Mouse (Mus musculus) spleen, adult 2 months (tissue): ENCODE data around the gene Pole3. TPM values are rescaled to one million over a fixed set of nuclear protein-coding genes. Genes with fewer than 3 reads are reported as not detected.

Source experiments
- DNase-seq, 2 experiments: peaks; one replicate each; pipeline versions ENCODE4 v3.0.0 to v3.0.0-alpha.2; 2012 to 2021; ENCODE audit warnings: low spot score in 2 of 2, low read depth in 1 of 2
- H3K27ac ChIP-seq: fragments of 200-500 bp; 2 replicates; pipeline ENCODE4 v1.5.1; 2012; ENCODE audit warnings: low read length, inconsistent platforms; ENCODE audit not compliant: insufficient read depth
- H3K27me3 ChIP-seq: fragments of 200-500 bp; 2 replicates; pipeline ENCODE4 v1.6.1; 2012; ENCODE audit warnings: mild to moderate bottlenecking, moderate library complexity, low read length, inconsistent platforms; ENCODE audit not compliant: control insufficient read depth, insufficient read depth
- H3K36me3 ChIP-seq: fragments of 200-500 bp; 2 replicates; pipeline ENCODE4 v1.6.1; 2012; ENCODE audit warnings: mild to moderate bottlenecking, low read length, inconsistent platforms; ENCODE audit not compliant: control insufficient read depth, insufficient read depth
- H3K4me1 ChIP-seq: fragments of 200-500 bp; 2 replicates; pipeline ENCODE4 v1.6.1; 2011; ENCODE audit warnings: inconsistent platforms; ENCODE audit not compliant: control insufficient read depth, insufficient read depth, insufficient read length
- H3K4me3 ChIP-seq: fragments of 200-500 bp; 2 replicates; pipeline ENCODE4 v1.5.1; 2011; ENCODE audit warnings: mild to moderate bottlenecking, inconsistent platforms; ENCODE audit not compliant: insufficient read depth, insufficient read length; ENCODE audit errors: extremely low read depth
- CTCF ChIP-seq: fragments of 200-500 bp; IDR thresholded peaks from 2 replicates; pipeline ENCODE4 v1.5.1; 2011; ENCODE audit warnings: mild to moderate bottlenecking, inconsistent platforms; ENCODE audit not compliant: insufficient read depth, insufficient read length, insufficient replicate concordance; ENCODE audit errors: extremely low read depth
- POLR2A ChIP-seq: fragments of 200-500 bp; IDR thresholded peaks from 2 replicates; pipeline ENCODE4 v1.6.1; 2011; ENCODE audit warnings: low read depth, low read length, inconsistent platforms
- WGBS: fragments of 180-500 bp; shearing (Covaris S2); methylation state at CpG from one replicate; pipeline ENCODE4 v1.1.7; 2018; 5-methylcytosine and 5-hydroxymethylcytosine counted together
- polyA plus RNA-seq: library from polyadenylated mRNA; depleted of rRNA; stranded (reverse); fragments of >200 nt; gene quantifications from 2 replicates; pipeline ENCODE4 v1.2.3, GENCODE M21; 2012; rRNA removed

The Pole3 gene
- 6.1 and 8.4 TPM in 2 replicates for polyA plus RNA-seq

DNA sequence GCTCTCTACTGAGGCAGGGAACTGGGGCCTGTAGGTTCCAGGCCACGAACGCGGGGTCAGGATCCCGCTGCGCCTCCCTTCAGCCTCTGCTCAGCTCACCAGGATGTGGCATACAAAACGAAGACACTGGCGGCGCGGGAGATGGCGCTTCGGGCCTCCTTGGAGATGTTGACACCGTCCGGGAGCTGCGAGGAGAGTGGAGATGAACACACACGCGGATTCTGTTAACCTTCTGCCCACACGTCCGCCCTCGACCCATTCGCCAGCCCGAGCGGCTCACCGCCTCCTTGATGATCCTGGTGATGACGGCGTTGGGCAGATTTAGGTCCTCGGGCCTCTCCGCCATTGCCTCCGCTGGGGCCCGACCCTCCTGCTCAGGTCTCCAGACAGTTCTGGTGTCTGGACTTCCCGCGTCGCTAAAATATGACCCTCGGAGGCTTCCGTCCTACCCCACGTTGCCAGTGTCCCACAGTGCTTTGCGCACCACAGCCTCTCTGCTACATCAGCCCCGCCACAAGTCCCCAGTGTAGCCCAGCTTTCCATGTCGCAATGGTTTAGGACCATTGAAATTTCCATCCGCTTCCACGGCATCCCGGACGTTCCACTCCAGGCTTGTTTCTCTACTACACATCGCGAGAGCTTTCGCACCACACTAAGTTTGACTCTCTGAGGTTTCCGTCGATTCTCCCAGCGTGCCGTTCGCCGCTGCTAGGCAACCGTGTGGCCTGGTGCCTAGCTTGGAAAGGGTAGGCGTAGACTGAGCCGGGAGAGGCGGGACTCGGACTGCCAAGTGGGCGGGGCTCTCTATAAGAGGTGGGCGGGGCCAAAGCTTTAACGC, at the start of gene Pole3, which contains the start of gene 4933430I17Rik:
Gene Pole3, minus strand, starts transcription at position 418 of the 838 bp plus-strand sequence.
Gene 4933430I17Rik, plus strand, starts transcription at position 719 of the 838 bp plus-strand sequence.
- H3K27ac ChIP-seq, result peak within 1 kb of the TSS; percentile 90
- peak; percentile 90 to 95 for DNase-seq
- no peaks in the 10 kb centered on the region for H3K27me3 ChIP-seq
- TF ChIP-seq POLR2A (no peak), CTCF (no peak)
- H3K4me3 ChIP-seq, result peak within 1 kb of the TSS; percentile 97
- H3K4me1 ChIP-seq, result peaks cover 4% of the 10 kb centered on the region; the same call in 1 of the 2 replicates
- no peaks in the 10 kb centered on the region for H3K36me3 ChIP-seq
- WGBS, result under 1% methylated on average over 59 of the region's 59 CpGs

DNA sequence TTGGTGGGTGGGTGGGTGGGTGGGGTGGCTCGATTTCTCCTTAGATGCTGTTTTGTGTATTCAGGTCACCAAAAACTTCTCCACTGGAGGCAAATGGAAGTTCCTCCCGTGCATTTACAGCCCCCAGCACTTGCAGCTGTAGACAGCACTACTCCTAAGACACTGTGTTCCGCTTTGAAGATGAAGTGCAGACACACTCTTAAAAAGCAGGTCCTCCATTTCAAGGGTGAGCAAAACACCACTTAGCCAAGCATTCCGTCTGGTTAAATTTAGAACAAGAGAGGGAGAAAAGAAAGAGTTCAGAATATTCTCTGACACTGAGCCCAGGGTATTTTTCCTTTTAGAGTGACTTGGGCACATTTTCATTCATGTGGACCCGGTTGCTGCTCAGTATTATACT, 45.2 kb upstream of the Pole3 start:
- 79% methylated on average over 5 of the region's 5 CpGs for WGBS
- no peaks in the 10 kb centered on the region for H3K27me3 ChIP-seq
- TF ChIP-seq CTCF (no peak), POLR2A (no peak)
- H3K27ac ChIP-seq, result no peak overlapping the region
- no peaks in the 10 kb centered on the region for H3K36me3 ChIP-seq
- H3K4me3 ChIP-seq, result no peak overlapping the region
- no peak for DNase-seq
- no peaks in the 10 kb centered on the region for H3K4me1 ChIP-seq

GRCm38 (mm10) chr4:62569603-62570002, 44.7 kb upstream of the Pole3 start:
- no peak for DNase-seq
- Histone ChIP-seq H3K4me3 (no peak overlapping the region), H3K36me3 (no peaks in the 10 kb centered on the region), H3K27ac (no peak overlapping the region), H3K4me1 (no peaks in the 10 kb centered on the region), H3K27me3 (no peaks in the 10 kb centered on the region)
- TF ChIP-seq CTCF (no peak), POLR2A (no peak)
- 89% methylated on average over 5 of the region's 5 CpGs for WGBS

- Histone ChIP-seq H3K27ac (no peak overlapping the region), H3K4me3 (no peak overlapping the region), H3K27me3 (no peaks in the 10 kb centered on the region), H3K36me3 (no peaks in the 10 kb centered on the region), H3K4me1 (no peaks in the 10 kb centered on the region)
- TF ChIP-seq POLR2A (no peak), CTCF (no peak)
- WGBS, result 46% methylated on average over 1 of the region's 1 CpGs
- DNase-seq, result no peak
Observed at GRCm38 (mm10) chr4:62568359-62568758, 43.5 kb upstream of the Pole3 start.

- no peak overlapping the region for H3K27ac ChIP-seq
- no peaks in the 10 kb centered on the region for H3K4me1 ChIP-seq
- no peak overlapping the region for H3K4me3 ChIP-seq
- WGBS, result 85% methylated on average over 6 of the region's 6 CpGs
- TF ChIP-seq POLR2A (no peak), CTCF (no peak)
- no peak for DNase-seq
- H3K36me3 ChIP-seq, result no peaks in the 10 kb centered on the region
- H3K27me3 ChIP-seq, result no peaks in the 10 kb centered on the region
Observed at GRCm38 (mm10) chr4:62567696-62568095, 42.8 kb upstream of the Pole3 start.

- TF ChIP-seq POLR2A (no peak), CTCF (no peak)
- WGBS, result 93% methylated on average over 4 of the region's 4 CpGs
- H3K4me3 ChIP-seq, result no peak overlapping the region
Observed at GRCm38 (mm10) chr4:62566530-62566929, 41.7 kb upstream of the Pole3 start.

DNA sequence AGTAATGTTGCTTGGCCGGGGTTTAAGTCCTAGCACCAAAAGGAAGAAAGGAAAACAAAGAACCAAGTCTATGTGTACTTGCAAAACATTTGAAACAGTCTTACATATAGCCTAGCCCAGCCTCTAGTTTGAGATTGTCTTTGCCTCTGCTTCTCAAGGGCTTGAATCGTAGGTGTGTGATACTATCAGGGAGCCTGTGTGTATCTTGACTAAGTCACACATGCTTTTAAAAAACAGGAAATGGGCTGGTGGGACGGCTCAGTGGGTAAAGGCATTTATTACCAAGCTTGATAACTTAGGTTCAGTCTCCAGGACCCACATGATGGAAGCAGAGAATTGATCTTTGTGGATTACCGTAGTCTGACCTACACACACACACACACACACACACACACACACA, 37.1 kb upstream of the Pole3 start:
- Histone ChIP-seq H3K36me3 (no peaks in the 10 kb centered on the region), H3K4me1 (peaks cover 2% of the 10 kb centered on the region; the same call in 1 of the 2 replicates), H3K27me3 (no peaks in the 10 kb centered on the region), H3K27ac (no peak overlapping the region), H3K4me3 (no peak overlapping the region)
- TF ChIP-seq POLR2A, result no peak
- TF ChIP-seq CTCF, result no peak
- DNase-seq, result peak in 1 of 2 experiments; percentile 29
- 35% methylated on average over 4 of the region's 4 CpGs for WGBS

More at GRCm38 (mm10) chr4:62566530-62566929, 41.7 kb upstream of the Pole3 start:
- Histone ChIP-seq H3K27me3 (no peaks in the 10 kb centered on the region), H3K27ac (no peak overlapping the region), H3K4me1 (peaks cover 2% of the 10 kb centered on the region; the same call in 1 of the 2 replicates), H3K36me3 (no peaks in the 10 kb centered on the region)
- no peak for DNase-seq
